Mouse (Mus musculus) bone marrow macrophage, adult 2 months (primary cell): Measurements from ENCODE around the gene Tmbim1. TPM values are rescaled to one million over a fixed set of nuclear protein-coding genes. Genes with fewer than 3 reads are reported as not detected.

Experiments
- H3K27ac ChIP-seq: 2 replicates; pipeline ENCODE4 v1.5.1; 2012; ENCODE audit warnings: low read depth, low read length; ENCODE audit not compliant: insufficient read depth
- H3K4me1 ChIP-seq: 2 replicates; pipeline ENCODE4 v1.6.1; 2012; ENCODE audit warnings: low read length; ENCODE audit not compliant: control insufficient read depth, insufficient read depth
- H3K4me3 ChIP-seq: 2 replicates; pipeline ENCODE4 v1.5.1; 2012; ENCODE audit warnings: mild to moderate bottlenecking, low read length, moderate library complexity; ENCODE audit not compliant: insufficient read depth
- CTCF ChIP-seq: IDR thresholded peaks from 2 replicates; pipeline ENCODE4 v1.5.1; 2012; ENCODE audit warnings: low read depth, mild to moderate bottlenecking, low read length, moderate library complexity
- POLR2A ChIP-seq: IDR thresholded peaks from 2 replicates; pipeline ENCODE4 v1.6.1; 2012; ENCODE audit warnings: mild to moderate bottlenecking, low read depth, low read length, borderline replicate concordance
- polyA plus RNA-seq: library from polyadenylated mRNA; stranded (reverse); fragments of >200 nt; gene quantifications from 2 replicates; pipeline ENCODE4 v1.2.4, GENCODE M21; 2012; ENCODE audit not compliant: missing spikeins, insufficient read depth, insufficient read length

The Tmbim1 gene
- polyA plus RNA-seq, 1 experiment: 73.6 TPM

DNA sequence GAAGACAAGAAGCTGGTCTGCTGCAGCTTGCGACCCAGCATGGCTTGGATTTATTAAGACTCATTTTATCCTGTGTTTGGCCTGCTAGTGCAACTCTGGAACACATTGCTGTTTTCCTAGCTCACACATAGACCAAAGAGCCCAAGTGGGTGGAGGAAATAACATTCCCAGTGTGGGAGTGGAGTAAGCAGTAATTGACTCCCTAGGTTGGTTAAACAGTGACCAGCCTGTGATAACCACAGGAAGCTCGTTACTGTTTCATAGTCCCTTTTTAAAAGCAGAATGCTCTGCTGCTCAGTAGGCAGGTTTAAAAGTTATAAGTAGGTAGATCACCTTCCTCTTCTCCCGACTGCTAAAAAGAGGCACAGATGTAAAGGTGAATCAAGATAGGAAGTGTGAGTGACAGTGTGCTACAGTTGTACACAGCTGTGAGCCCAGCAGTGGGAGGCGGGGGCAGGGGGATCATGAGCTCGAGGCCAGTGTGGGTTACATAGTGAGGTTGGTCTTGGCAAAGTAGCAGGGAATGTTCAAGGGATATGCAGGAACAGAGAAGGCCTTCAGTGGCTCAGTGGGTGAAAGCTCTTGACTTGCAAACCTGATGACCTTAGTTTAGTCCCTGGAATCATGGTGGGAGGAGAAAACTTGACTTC is 56.0 kb downstream of the Tmbim1 start:
- Histone ChIP-seq H3K4me1 (peaks cover 49% of the 10 kb centered on the region), H3K4me3 (peak overlapping the region; percentile 3; the same call in 1 of the 2 replicates), H3K27ac (peak overlapping the region; percentile 75)
- no peak for TF ChIP-seq CTCF
- no peak for TF ChIP-seq POLR2A

DNA sequence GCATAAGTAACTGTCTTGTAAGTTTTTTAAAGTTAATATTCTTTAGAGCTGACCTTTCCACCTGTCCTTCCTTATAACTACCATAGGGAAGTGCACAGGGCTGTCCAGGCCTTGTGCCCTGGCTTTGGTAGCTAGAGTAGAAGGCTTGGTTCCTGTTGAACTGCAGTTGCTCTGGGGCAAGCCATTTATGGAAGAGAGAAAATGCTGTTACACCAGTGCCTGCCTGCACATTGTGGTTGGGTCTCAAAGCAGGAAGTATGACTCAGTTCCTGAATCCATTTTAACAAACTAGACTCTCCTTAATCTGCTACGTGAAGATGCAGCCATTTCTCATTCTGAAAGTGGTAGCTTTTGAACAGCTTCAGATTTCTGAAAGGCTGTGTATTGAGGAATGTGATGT is 56.6 kb downstream of the Tmbim1 start:
- Histone ChIP-seq H3K27ac (peak overlapping the region; percentile 75), H3K4me1 (peaks cover 56% of the 10 kb centered on the region), H3K4me3 (peak overlapping the region; percentile 3; the same call in 1 of the 2 replicates)
- TF ChIP-seq CTCF (no peak), POLR2A (no peak)

DNA sequence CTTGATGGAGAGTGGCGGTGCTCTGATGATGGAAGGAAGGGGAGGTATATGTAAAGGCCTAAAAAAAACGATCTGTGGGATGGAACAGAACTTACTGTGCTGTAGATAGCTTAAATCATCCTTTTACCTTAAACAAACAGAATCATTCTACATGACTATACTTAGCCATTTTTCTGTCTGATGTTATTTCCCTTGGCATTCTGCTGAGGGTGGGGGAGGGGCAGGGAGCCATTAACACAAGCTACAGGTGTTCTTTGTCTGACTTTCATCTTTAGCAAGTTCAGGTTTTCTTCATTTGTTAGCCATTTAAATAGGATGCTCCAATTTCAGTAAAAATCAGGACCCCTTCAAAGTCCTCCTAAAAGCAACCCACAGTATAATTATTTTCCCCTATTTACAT is 59.9 kb downstream of the Tmbim1 start:
- TF ChIP-seq POLR2A: no peak
- TF ChIP-seq CTCF: no peak
- Histone ChIP-seq H3K4me1 (peaks cover 72% of the 10 kb centered on the region), H3K27ac (no peak overlapping the region), H3K4me3 (no peak overlapping the region)

DNA sequence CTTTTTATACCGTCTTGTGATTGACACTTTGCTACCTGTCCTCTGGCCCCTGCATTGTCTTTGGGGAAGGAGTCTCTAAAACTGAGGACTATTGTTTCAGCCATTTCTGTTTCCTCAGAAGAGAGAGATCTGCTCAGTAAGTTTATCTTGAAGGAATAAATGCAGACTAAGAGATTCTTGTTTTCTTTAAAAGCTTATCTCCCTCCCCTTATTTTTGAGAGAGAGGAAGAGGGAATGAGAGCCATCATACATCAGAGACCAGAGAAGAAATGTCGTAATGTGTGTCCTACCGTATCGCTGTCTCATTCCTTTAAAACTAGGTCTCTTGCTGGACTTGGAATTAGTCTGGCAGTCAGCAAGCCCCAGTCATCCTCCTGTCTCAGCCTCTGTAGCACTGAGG is 64.6 kb downstream of the Tmbim1 start:
- TF ChIP-seq CTCF: no peak
- TF ChIP-seq POLR2A: no peak
- H3K27ac ChIP-seq: 0 out of 2 replicates have a peak overlapping the region, but pooled peaks have one; percentile 9
- peaks cover 42% of the 10 kb centered on the region for H3K4me1 ChIP-seq
- no peak overlapping the region; the same call in 1 of the 2 replicates for H3K4me3 ChIP-seq

DNA sequence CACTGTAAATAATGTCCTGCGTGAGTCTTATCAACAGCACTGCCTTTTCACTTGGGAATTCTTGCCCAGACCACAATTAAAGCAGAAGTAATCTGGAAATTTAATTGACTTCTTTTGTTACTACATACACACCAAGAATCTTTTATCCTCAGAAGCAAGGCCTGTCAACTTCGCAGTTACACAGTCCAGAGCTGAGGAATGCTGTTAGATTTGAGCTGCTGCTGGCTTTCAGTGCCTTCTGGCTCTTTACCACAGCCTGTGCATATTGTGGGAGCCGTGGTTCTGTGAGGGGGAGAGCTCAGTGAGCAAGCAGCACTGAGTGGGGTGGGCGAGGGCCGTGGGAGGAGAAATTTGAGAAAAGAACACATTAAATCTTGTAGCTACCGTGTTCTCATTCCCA is 65.1 kb downstream of the Tmbim1 start:
- peak overlapping the region; percentile 27 for H3K4me3 ChIP-seq
- peak overlapping the region; percentile 1; the same call in 1 of the 2 replicates for H3K27ac ChIP-seq
- peaks cover 41% of the 10 kb centered on the region for H3K4me1 ChIP-seq
- TF ChIP-seq CTCF: no peak
- no peak for TF ChIP-seq POLR2A

DNA sequence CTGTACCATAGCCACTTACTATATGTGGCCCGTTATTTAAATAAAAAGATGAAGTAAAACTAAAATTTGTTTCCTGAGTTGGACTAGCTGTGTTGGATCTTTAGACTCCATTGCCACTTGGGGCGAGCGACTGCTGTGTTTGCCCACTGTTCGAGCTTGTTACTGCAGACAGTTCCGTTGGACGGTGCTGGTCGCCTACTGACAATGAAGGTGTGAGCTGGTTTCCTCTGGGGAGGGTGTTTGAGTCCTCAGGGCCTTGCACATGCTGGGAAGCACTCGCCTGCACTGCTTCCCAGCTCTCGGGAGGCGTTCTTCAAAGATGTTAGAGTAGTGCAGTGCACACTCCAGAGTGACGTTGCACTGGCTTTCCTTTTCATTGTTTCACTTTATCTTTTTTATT is 65.8 kb downstream of the Tmbim1 start:
- Histone ChIP-seq H3K4me3 (peak overlapping the region; percentile 52), H3K27ac (peak overlapping the region; percentile 68), H3K4me1 (peaks cover 43% of the 10 kb centered on the region)
- no peak for TF ChIP-seq CTCF
- no peak for TF ChIP-seq POLR2A

DNA sequence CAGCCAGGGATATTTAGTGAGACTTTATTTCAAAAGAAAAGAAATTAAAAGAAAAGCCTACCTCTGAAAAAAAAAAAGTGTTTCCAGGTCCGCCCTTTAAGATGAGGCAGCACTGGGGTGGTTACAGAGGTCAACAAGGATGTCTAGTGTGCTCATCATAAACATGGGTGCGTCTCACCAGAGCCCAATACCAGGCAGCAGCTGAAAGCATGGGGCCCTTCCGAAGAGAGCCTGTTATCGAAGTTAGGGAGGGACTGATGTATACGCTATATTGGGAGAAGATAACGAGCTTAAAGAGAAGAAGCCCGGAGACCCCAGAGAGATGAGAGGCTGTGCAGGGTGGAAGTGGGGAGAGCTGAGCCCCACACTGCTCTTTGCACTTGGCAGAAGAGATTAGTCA is 66.3 kb downstream of the Tmbim1 start:
- peak overlapping the region; percentile 68 for H3K27ac ChIP-seq
- peak overlapping the region; percentile 52 for H3K4me3 ChIP-seq
- TF ChIP-seq POLR2A (no peak), CTCF (peak; percentile 18; the same call in 1 of the 2 replicates)
- peaks cover 43% of the 10 kb centered on the region for H3K4me1 ChIP-seq

Other genes with a start within 250 kb of the Tmbim1 start
- gene Tns1, start 181.2 kb downstream of the Tmbim1 start, polyA plus RNA-seq: 32.8 and 35.5 TPM in 2 replicates
- not detected in 2 replicates for gene Rufy4, start 180.1 kb downstream of the Tmbim1 start, polyA plus RNA-seq
- not detected in 2 replicates for gene Cxcr2, start 151.6 kb downstream of the Tmbim1 start, polyA plus RNA-seq
- gene Cxcr1, start 111.0 kb downstream of the Tmbim1 start, polyA plus RNA-seq: not detected in 2 replicates
- 973 and 974 TPM in 2 replicates for gene Arpc2, start 69.5 kb downstream of the Tmbim1 start, polyA plus RNA-seq
- gene Gpbar1, start 27.1 kb downstream of the Tmbim1 start, polyA plus RNA-seq: not detected in 2 replicates
- 104 and 124 TPM in 2 replicates for gene Aamp, start 20.9 kb downstream of the Tmbim1 start, polyA plus RNA-seq
- 37.6 and 37.8 TPM in 2 replicates for gene Pnkd, start 20.7 kb downstream of the Tmbim1 start, polyA plus RNA-seq
- gene Catip, start 56.5 kb upstream of the Tmbim1 start, polyA plus RNA-seq: 0.60 and 0.76 TPM in 2 replicates
- 539 and 588 TPM in 2 replicates for gene Slc11a1, start 69.6 kb upstream of the Tmbim1 start, polyA plus RNA-seq
- gene Ctdsp1, start 85.9 kb upstream of the Tmbim1 start, polyA plus RNA-seq: 119 and 123 TPM in 2 replicates
- not detected in 2 replicates for gene Vil1, start 103.8 kb upstream of the Tmbim1 start, polyA plus RNA-seq
- gene Cnot9, start 200.4 kb upstream of the Tmbim1 start, polyA plus RNA-seq: 27.2 and 30.0 TPM in 2 replicates
- gene Plcd4, start 237.3 kb upstream of the Tmbim1 start, polyA plus RNA-seq: not detected in 2 replicates
- 8.8 and 9.0 TPM in 2 replicates for gene Usp37, start 238.7 kb upstream of the Tmbim1 start, polyA plus RNA-seq